Mouse (Mus musculus): Measurements from ENCODE around the gene Vmn2r121. TPM values are rescaled to one million over a fixed set of nuclear protein-coding genes. Genes with fewer than 3 reads are reported as not detected.

Gene Vmn2r121
- total RNA-seq (2015; ENCODE audit: low replicate concordance) (not detected in 2 replicates), total RNA-seq (2017; ENCODE audit: low replicate concordance) (not detected in 2 replicates)

DNA sequence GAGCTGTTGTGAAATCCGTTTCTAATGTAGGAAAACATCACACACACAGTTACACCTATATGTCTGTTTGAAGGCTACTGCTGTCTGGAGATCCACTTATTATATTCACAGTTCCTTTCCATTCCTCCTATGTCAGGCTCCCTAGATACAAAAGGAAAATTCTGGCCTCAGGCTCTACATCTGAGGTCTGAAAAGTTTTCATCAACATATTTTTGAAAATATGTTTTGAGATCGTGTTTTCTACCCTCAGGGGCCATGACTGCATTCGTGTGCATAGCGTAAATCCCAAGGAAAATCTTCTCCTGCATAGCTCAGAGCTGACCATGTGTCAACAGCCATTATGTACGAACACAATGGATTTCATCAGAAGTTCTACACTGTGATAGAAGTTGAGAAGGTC, at the start of gene Vmn2r121:
Vmn2r121 (minus strand) TSS at position 101 of the 400 bp plus-strand sequence.
- no peak for ATAC-seq (replicated peaks; ENCODE audit: low FRiP score, poor library complexity, severe bottlenecking)
